Mouse (Mus musculus) neural tube, postnatal 0 days (tissue): ENCODE data around the gene Cnot3. TPM values are rescaled to one million over a fixed set of nuclear protein-coding genes. Genes with fewer than 3 reads are reported as not detected.

Source experiments
- microRNA-seq: library from miRNA; unstranded; fragments of <30 nt; microRNA quantifications from one replicate; pipeline ENCODE4, GENCODE M21; 2016
- polyA plus RNA-seq: library from polyadenylated mRNA; unstranded; fragments of >200 nt; fragmentation: Nextera tagmentation; extraction: Ambion mirVana; gene quantifications from 2 replicates; pipeline ENCODE4 v1.2.1, GENCODE M21; 2015

The Cnot3 gene
- polyA plus RNA-seq = 26.0 and 32.7 TPM in 2 replicates

GRCm38 (mm10) chr7:3644672-3645487 lies at the start of gene Cnot3:
TSS of gene Cnot3 (plus strand) at chr7:3645268.

GRCm38 (mm10) chr7:3616057-3616388 lies 29.0 kb upstream of the Cnot3 start, which contains the start of gene Oscar:
TSS of gene Oscar (minus strand) at chr7:3616157.

GRCm38 (mm10) chr7:3617242-3617995 lies 27.6 kb upstream of the Cnot3 start, which contains the start of gene Ndufa3:
TSS of gene Ndufa3 (plus strand) at chr7:3617373.

GRCm38 (mm10) chr7:3629543-3630477 lies 15.3 kb upstream of the Cnot3 start, which contains the start of the genes Tfpt and Prpf31:
TSS of gene Tfpt (minus strand) at chr7:3629929.
TSS of gene Prpf31 (plus strand) at chr7:3629985.

GRCm38 (mm10) chr7:3665215-3666114 lies 20.4 kb downstream of the Cnot3 start, which contains the start of gene Leng1:
TSS of gene Leng1 (minus strand) at chr7:3665840.

GRCm38 (mm10) chr7:3677342-3677741 lies 32.3 kb downstream of the Cnot3 start, which contains the start of gene Tmc4:
TSS of gene Tmc4 (minus strand) at chr7:3677553.

GRCm38 (mm10) chr7:3692382-3692986 lies 47.4 kb downstream of the Cnot3 start, which contains the start of gene Tsen34:
TSS of gene Tsen34 (plus strand) at chr7:3692863.

GRCm38 (mm10) chr7:3692987-3693808 lies 48.1 kb downstream of the Cnot3 start, which contains the start of gene Mboat7:
TSS of gene Mboat7 (minus strand) at chr7:3693523.

GRCm38 (mm10) chr7:3703879-3704441 lies 58.9 kb downstream of the Cnot3 start, which contains the start of gene Rps9:
TSS of gene Rps9 (plus strand) at chr7:3703993.

Small RNAs within 50 kb of the gene (microRNA-seq; reads per million reads assigned to microRNA genes)
- gene Mir3572 = 2.9 reads per million, percentile 1 among the genes with 10 or more reads in this experiment

Other genes with a start within 250 kb of the Cnot3 start
- 0.12 and 0.29 TPM in 2 replicates for gene Cacng6, start 221.1 kb upstream of the Cnot3 start, polyA plus RNA-seq
- gene Tarm1, start 142.6 kb upstream of the Cnot3 start, polyA plus RNA-seq = 0.09 TPM in 1 of 2 replicates, not detected in the other
- 0.70 and 0.81 TPM in 2 replicates for gene Oscar, start 29.1 kb upstream of the Cnot3 start, polyA plus RNA-seq
- gene Ndufa3, start 27.9 kb upstream of the Cnot3 start, polyA plus RNA-seq = 763 and 806 TPM in 2 replicates
- 39.5 and 40.5 TPM in 2 replicates for gene Tfpt, start 15.3 kb upstream of the Cnot3 start, polyA plus RNA-seq
- 67.2 and 73.1 TPM in 2 replicates for gene Prpf31, start 15.3 kb upstream of the Cnot3 start, polyA plus RNA-seq
- gene Leng1, start 20.6 kb downstream of the Cnot3 start, polyA plus RNA-seq = 13.7 and 13.8 TPM in 2 replicates
- gene Tmc4, start 32.3 kb downstream of the Cnot3 start, polyA plus RNA-seq = 5.1 and 5.2 TPM in 2 replicates
- gene Tsen34, start 47.6 kb downstream of the Cnot3 start, polyA plus RNA-seq = 279 and 315 TPM in 2 replicates
- gene Mboat7, start 48.3 kb downstream of the Cnot3 start, polyA plus RNA-seq = 133 and 139 TPM in 2 replicates
- 694 and 758 TPM in 2 replicates for gene Rps9, start 58.7 kb downstream of the Cnot3 start, polyA plus RNA-seq
- 0.37 and 0.45 TPM in 2 replicates for gene Pirb, start 75.1 kb downstream of the Cnot3 start, polyA plus RNA-seq
- not detected in 2 replicates for gene Gm15448, start 180.4 kb downstream of the Cnot3 start, polyA plus RNA-seq
- gene Pira2, start 199.8 kb downstream of the Cnot3 start, polyA plus RNA-seq = 0.12 TPM in 1 of 2 replicates, not detected in the other